Mouse (Mus musculus): Measurements from ENCODE around the gene Pcbp2.
A peak's percentile ranks its signal among the peaks of the same experiment; 100 is the strongest.

The Pcbp2 gene

GRCm38 (mm10) chr15:102521480-102521879, 51.1 kb downstream of the Pcbp2 start:
- peak in 1 of 2 experiments; percentile 30 for DNase-seq (ENCODE audit: inconsistent age in 2 of 2, low spot score in 1 of 2)

GRCm38 (mm10) chr15:102524892-102525485, 54.6 kb downstream of the Pcbp2 start, which contains the start of gene Npff:
Gene Npff, minus strand, starts transcription at chr15:102524942.
- peak; percentile 72 to 92 for DNase-seq (ENCODE audit: inconsistent age in 2 of 2, low spot score in 1 of 2)

- no peak for DNase-seq (ENCODE audit: inconsistent age in 2 of 2, low spot score in 1 of 2)
Observed at GRCm38 (mm10) chr15:102526111-102527002, 56.0 kb downstream of the Pcbp2 start.

DNA sequence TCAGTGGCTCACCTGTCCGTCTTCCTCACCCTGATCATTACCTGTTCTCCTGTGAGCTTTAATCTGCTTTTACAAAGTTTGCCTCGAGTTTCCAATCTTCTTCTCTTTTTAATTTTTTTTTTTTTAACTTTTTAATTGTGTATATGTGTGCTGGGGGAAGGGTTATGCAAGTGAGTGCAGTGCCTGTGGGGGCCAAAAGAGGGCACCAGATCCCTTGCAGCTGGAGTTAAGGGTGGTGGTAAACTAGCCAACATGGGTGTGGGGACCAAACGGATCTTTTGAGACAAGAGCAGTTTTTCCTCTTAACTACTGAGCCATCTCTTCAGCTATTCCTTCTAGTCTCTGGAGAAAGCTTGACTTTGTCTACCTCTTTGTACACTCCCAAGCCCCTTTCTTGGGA, 57.6 kb downstream of the Pcbp2 start:
- peak in 1 of 2 experiments; percentile 42 for DNase-seq (ENCODE audit: inconsistent age in 2 of 2, low spot score in 1 of 2)

DNA sequence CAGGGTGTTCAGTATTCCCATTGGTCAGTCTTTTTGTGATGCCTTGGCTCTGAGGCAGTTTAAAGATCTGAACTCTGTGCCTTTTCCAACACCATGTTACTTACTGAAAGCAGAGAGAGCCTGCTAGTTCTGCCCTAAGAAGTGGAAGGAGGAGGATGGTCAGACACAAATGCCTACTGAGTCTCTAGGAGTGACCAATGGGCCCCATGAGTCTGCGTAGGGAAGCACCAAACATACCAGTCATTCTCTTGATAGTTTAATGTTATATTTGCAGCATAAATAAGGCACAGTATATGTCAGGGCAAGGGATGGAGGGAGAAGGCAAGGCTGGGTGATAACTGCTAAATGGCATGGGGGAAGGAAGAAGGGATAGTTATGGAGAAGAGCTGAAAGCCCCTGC, 58.1 kb downstream of the Pcbp2 start:
- DNase-seq (ENCODE audit: inconsistent age in 2 of 2, low spot score in 1 of 2), result peak in 1 of 2 experiments; percentile 18

GRCm38 (mm10) chr15:102530566-102530965, 60.2 kb downstream of the Pcbp2 start:
- no peak for DNase-seq (ENCODE audit: inconsistent age in 2 of 2, low spot score in 1 of 2)

- no peak for DNase-seq (ENCODE audit: inconsistent age in 2 of 2, low spot score in 1 of 2)
Observed at GRCm38 (mm10) chr15:102531586-102531985, 61.2 kb downstream of the Pcbp2 start.

GRCm38 (mm10) chr15:102532106-102532900, 62.0 kb downstream of the Pcbp2 start:
- DNase-seq (ENCODE audit: inconsistent age in 2 of 2, low spot score in 1 of 2), result no peak

DNA sequence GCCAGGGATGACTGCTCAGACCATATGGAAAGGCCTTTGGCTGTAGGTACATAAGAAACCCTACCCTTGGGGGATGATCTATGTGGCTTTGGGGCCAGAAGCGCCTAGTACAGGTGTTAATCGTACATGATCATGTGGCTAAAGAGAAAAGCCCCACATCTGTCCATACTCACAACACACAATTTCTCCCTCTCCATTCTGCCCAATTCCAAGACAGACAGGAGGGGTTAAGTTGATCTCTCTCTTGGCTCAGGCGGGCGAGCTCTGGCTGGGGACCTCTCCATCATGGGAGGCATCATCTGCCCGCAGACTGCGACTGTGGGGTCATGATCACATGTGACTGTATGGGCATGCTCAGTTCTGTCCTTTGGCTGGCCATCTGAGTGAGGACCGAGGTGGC, 63.6 kb downstream of the Pcbp2 start:
- no peak for DNase-seq (ENCODE audit: inconsistent age in 2 of 2, low spot score in 1 of 2)

- DNase-seq (ENCODE audit: inconsistent age in 2 of 2, low spot score in 1 of 2), result no peak
Observed at GRCm38 (mm10) chr15:102544801-102545200, 74.5 kb downstream of the Pcbp2 start.

DNA sequence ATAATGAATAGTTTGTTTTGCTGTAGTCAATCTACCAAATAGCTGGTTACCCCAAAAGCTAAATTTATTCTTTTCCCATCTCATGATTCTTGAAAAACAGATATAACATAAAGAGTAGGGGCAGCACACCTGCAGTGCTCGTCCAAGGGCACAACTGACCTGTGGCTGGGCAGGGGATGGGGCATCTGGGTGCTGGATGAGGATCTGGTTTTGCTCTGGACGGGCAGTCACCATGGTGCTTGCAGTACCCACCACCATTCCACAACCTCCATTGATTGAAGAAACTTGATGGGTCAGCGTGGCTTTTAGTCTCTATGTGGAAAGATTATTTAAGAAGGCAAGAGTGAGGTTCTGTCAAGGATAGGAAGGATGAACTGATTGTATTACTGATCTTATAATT, 75.9 kb downstream of the Pcbp2 start:
- DNase-seq (ENCODE audit: inconsistent age in 2 of 2, low spot score in 1 of 2), result no peak

DNA sequence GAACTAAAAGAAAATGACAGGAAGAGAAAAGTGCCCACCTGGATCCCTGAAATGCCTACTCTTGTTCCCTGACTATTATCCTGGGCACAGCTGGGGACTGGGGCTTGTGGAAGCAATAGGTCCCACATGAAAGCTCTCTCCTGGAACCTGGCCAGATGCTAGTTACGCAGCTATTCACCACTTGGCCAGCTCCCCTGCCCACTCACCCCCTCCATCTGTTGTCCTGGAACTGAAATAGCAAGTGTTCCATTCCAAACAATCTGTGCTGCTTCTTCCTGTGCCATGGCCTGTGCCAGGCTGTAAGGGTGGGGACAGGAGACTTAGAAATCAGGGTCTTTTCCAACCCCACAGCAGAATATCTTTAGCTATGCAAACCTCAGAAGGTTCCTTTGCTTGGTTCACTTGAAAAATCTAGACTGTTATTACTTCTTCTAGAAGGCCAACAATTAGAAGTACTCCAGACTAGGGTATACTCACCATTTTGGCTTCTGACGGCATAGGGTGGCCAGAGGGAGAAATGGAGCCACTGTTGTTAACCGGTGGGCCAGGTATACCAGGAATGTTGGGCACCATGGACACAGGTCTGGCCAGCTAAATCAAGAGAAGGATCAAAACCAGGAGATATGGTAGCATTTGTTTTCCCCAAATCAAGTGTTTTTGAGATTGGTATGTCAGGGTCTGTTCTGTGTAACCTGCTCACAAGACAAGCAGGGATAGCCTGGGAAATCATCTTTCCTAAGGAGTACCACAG, 76.5 kb downstream of the Pcbp2 start:
- peak; percentile 61 to 75 for DNase-seq (ENCODE audit: inconsistent age in 2 of 2, low spot score in 1 of 2)

- DNase-seq (ENCODE audit: inconsistent age in 2 of 2, low spot score in 1 of 2), result peak in 1 of 2 experiments; percentile 51
Observed at GRCm38 (mm10) chr15:102547478-102547877, 77.1 kb downstream of the Pcbp2 start.
